Mouse (Mus musculus): ENCODE results near the gene Gm12169. TPM values are rescaled to one million over a fixed set of nuclear protein-coding genes. Genes with fewer than 3 reads are reported as not detected.
"Not testable (repeated sequence)": the region's sequence is repeated elsewhere in the genome, so short reads cannot be mapped to it uniquely, and the experiment has no call there.

The Gm12169 gene
- total RNA-seq (2021) = not detected
- long read RNA-seq, experiment 1 = 0 reads
- long read RNA-seq, experiment 2 = 0 reads

DNA sequence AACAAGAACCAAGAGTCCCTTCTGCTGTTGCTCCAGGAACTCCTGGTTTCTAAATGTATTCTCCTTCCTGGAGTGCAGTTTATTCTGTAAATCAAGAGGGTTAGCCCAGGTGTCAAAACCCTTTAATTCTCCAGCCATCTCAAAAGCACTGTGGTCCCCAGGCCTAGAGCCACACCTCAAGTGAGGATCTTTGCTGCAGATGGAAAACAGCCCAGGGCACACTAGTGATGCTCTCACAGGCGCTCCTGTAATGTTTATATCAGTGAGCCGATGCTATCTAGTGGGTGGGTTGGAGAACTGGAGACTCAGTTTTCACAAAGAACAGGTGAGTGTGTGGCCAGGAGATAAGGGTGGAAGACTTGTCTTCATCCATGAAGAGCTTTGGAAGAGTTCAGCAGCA lies at the start of gene Gm12169:
TSS of gene Gm12169 (plus strand) at position 301 of the 400 bp plus-strand sequence.
- DNase-seq (ENCODE audit: low spot score in 2 of 2) = no peak

DNA sequence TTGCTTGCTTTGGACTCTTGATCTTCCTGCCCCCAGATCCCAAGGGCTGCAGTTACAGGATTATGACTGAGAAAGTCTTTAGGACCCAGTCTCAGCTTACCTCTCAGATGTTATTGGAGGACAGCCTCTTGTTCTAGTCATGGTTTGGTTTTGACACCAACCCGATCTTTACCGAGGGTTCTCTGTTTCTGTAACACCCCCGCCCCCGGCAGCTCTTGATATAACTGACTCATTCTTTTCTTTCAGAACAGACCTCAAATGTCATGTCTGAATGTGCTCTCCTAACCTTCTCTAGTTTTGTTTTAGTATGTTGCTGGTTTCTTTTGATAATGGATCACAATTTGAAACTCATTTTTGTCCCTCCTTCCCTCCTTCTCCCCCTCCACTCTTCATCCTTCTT lies 49.8 kb upstream of the Gm12169 start:
- DNase-seq (ENCODE audit: low spot score in 2 of 2) = no peak

DNA sequence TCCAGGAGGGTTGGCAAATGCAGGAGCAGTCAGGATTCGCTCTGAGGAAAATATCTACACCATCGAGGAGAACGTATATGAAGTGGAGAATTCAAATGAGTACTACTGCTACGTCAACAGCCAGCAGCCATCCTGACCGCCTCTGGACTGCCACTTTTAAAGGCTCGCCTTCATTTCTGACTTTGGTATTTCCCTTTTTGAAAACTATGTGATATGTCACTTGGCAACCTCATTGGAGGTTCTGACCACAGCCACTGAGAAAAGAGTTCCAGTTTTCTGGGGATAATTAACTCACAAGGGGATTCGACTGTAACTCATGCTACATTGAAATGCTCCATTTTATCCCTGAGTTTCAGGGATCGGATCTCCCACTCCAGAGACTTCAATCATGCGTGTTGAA lies 44.7 kb upstream of the Gm12169 start:
- DNase-seq (ENCODE audit: low spot score in 2 of 2) = no peak

DNA sequence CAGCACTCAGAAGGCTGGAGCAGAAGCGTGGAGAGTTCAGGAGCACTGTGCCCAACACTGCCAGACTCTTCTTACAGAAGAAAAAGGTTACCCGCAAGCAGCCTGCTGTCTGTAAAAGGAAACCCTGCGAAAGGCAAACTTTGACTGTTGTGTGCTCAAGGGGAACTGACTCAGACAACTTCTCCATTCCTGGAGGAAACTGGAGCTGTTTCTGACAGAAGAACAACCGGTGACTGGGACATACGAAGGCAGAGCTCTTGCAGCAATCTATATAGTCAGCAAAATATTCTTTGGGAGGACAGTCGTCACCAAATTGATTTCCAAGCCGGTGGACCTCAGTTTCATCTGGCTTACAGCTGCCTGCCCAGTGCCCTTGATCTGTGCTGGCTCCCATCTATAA lies 43.5 kb upstream of the Gm12169 start:
- DNase-seq (ENCODE audit: low spot score in 2 of 2) = no peak

DNA sequence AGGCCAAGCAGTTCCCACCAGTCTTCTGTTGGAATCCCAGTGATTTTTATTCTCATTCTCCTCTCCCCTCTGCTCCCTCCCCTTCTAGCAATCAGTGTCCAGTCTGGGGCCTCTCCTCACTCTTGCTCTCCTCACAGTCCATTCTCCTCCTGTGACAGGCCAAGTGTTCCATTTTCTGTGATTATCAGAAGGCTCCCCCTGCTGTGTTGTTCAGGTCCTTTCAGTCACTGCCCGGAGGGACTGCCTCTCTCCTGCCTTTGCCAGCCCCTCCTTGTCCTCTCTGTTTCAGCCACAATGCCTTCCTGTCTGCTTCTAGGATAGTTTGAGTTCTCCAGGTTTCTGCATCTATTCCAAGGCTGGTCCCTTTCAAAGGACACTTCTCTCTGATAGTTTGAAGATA lies 35.8 kb upstream of the Gm12169 start:
- no peak for DNase-seq (ENCODE audit: low spot score in 2 of 2)

DNA sequence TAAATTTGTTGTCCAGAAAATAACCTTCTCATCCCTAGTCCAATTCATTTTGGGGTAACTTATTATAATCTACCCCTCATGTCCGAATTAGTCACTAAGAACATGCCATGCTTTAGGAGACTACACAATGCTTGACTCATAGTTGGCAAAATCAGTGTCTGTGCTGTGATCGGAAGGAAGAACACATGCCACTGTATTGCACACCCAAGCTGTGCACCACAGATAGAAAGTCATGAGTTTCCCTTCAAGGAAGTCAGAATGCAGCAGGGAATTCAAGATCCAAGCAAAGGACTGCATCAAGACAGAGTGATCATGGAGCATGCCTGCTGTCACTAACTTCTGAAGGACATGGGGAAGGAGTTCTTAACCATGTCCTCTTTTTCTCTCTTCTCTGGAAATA lies 35.4 kb upstream of the Gm12169 start:
- DNase-seq (ENCODE audit: low spot score in 2 of 2) = no peak

DNA sequence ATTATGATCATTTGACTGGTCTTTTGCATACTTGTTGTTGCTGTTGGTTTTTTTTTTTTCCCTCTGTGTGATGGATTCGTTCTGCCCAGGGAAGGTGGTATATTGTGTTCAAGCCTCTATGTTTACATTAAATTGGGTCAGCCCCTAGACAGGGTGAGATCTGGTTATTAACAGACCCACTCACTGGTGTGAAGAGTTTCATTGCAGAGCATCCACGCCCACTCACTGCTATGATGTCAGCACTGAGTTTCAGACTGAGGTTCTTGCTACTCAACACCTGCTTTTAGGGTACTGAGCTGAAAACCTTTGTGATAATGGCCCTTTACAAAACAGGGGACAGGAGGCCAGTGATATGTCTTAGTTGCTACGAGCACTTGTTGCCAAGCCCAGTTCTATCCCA lies 16.9 kb upstream of the Gm12169 start:
- no peak for DNase-seq (ENCODE audit: low spot score in 2 of 2)

DNA sequence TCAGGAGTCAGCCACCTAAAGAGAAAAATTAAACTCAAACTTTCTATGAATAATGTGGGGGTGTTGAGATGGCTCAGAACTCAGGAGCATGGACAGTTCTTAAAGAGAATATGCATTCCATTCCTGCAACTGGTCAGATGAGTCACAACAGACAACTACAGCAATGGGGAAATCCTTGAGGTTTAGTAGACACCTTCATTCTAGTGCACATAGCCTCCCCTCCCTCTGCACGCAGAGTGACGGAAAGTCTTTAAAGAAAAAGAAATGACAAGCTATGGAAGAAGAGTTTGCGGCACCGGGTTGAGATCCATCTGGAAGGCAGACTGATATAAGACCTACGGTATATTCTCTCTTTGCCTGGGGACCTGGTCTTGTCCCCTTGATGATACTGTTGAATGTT lies 14.1 kb upstream of the Gm12169 start:
- no peak for DNase-seq (ENCODE audit: low spot score in 2 of 2)

DNA sequence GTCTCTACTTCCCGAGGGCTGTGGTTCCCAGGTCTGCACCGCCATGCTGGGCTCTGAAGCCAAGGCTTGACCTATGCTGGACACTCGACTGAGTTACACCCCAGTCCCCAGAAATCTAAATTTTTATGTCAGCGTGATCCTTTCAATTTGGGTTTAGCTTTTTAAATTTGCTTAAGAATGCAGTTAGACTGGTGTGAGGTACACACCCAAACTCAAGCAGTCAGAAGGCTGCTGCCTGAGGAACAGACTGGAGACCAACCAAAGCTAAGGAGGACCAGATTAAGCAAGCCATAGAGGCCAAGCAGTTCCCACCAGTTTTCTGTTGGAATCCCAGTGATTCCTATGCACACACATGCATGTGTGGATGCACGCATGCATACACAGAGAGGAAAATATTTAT lies 2.7 kb upstream of the Gm12169 start:
- DNase-seq (ENCODE audit: low spot score in 2 of 2) = not testable (repeated sequence)

DNA sequence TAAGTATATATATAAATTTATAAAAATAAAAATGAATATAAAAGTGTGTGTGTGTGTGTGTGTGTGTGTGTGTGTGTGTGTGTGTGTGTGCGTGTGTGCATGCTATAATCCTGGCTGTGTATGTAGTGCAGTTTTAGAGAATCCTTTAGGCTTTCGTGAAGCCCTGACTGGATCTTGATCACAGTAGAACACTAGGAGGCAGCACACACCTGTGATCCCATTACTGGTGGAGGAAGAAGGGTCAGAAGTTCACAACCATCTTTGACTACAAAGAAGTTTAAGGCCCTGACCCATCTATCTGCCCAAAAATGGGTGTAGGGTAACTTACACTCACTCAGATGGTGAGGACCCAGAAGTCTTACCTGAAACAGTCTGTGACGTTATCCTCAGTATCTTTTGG lies 1.3 kb upstream of the Gm12169 start:
- no peak for DNase-seq (ENCODE audit: low spot score in 2 of 2)

DNA sequence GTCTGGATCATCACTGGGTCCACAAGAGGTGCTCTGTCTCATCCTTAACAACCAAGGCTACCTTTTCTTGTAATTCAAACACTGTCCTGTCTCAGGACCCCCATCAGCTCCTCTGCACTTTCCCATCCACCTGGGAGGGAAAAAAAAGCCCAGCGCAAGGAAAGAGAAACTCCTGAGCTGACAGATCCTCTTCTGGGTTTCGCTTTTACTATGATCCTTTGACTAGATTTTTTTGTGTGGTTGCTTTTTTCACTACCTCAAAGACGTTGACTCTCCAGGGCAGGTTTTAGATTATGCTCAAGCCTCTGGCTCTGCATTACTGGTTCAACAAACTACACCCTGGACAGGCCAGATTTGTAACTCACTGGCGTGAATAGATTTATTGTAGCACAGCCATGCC lies 6.1 kb downstream of the Gm12169 start:
- DNase-seq (ENCODE audit: low spot score in 2 of 2) = no peak

DNA sequence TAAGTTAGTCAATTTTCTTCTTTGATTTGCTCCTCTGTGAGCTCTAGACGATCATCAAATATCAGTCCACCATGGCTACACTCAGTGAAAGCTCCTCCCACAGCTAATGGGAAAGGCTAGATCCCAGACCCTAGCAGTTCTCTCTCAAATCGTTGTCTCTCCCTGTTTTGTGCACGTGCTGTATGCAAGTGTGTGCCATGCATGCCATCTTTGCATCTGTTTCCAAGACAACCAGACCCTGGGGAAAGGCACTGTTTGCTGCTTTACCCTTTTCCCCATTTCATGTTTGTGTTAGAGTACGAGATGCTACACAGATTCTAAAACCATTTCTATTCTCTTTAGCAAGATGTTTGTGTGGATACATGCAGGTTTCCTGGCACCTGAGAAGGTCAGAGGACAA lies 13.0 kb downstream of the Gm12169 start:
- DNase-seq (ENCODE audit: low spot score in 2 of 2) = no peak

DNA sequence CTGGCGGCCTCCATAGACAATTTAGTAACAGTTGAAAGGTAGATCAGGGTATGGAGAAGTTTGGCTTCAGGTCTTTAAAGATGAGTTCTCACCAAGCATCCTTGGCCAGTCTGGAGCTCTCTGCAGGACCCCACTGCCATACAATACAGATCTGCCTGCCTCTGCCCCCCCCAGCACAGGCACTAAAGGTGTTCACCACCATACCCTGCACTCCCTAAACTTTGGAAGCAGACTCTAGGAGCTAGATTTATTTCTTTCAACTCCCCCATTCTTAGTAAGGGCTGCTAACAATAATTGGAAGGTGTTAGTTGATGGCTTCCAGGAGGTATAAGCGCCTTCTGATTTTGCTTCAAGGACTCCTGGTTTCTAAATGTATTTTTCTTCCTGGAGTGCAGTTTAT lies 19.5 kb downstream of the Gm12169 start:
- DNase-seq (ENCODE audit: low spot score in 2 of 2) = no peak

DNA sequence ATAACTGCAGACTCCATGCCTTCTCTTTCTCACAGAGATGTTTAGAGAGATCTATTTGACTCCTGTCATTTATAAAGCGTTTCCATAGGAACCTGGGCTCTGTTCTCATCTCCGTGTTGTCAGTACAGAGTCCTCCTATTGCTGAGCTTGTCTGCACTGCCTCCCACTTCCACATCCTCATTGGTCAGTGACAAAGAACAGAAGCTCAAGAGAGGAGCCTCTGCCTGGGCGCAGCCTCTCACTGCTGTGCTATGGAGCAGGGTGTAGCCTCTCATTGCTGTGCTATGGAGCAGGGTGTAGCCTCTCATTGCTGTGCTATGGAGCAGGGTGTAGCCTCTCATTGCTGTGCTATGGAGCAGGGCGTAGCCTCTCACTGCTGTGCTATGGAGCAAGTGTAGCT lies 25.7 kb downstream of the Gm12169 start:
- no peak for DNase-seq (ENCODE audit: low spot score in 2 of 2)

DNA sequence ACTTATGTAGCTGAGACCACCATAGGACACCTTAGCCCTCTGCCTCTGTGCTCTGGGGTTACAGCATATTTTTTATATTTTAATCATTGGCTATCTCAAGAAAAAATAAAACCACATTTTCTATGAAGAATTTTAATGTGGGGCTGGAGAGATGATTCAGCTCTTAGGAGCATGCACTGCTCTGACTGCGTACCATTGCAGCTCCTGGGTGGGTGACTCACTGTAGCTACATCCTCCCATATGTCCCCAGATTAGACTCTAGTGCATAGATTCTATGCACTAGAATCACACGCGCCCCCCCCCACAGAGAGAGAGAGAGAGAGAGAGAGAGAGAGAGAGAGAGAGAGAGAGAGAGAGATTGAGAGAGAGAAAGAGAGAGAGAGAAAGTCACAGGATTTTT lies 28.7 kb downstream of the Gm12169 start:
- DNase-seq (ENCODE audit: low spot score in 2 of 2) = peak; percentile 8 to 30

DNA sequence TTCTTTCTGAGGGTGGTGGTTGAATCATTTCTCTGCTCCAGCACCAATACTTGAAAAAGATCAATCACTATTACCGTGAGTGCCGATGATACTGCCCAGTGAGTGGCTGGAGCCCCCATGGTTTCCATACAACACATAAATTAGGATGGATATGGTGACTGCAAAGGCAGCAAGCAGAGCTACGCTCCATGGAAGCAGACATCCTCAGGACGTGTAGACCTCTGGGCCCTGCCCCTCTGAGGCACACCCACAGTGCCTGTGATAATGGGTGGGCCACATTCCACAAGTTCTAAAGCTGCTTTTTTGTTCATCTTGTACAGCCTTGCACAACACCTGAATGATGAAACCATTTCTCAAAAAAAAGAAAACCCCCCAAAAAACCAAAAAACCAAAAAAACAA lies 37.1 kb downstream of the Gm12169 start:
- no peak for DNase-seq (ENCODE audit: low spot score in 2 of 2)

DNA sequence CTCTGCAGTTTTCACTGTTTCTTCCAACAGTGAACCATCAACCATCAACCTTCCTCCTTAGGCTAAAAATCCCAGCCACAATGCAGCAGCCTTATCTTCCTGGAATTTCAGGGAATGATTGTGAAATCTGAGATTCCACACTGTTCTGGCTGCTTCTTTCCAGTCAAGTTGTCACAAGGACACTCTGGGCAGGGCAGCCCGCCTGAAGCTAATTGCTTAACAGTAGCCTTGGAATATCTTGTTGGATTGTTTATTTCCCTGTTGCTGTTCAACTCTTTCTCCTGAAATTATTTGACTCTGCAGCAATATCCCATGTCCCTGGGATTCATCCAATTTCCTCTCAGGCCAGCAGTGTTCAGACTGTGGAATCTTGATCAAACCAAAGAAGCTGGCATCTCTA lies 40.7 kb downstream of the Gm12169 start:
- DNase-seq (ENCODE audit: low spot score in 2 of 2) = no peak

DNA sequence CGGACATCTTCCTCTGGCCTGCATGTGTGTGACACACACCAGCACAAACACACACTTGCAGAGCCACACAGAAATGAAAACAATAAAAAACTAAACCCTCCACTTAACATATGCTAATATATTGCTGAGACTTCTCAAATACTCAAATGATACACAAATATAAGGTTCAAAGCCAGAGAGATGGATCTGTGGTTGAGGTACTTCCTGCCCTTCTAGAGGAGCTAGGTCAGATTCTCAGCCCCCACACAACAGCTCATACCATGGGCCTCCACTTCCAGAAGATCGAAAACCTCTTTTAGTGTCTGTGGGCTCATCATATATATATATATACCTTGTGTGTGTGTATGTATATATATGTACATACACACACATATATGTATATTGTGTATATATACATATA lies 42.0 kb downstream of the Gm12169 start:
- DNase-seq (ENCODE audit: low spot score in 2 of 2) = no peak

DNA sequence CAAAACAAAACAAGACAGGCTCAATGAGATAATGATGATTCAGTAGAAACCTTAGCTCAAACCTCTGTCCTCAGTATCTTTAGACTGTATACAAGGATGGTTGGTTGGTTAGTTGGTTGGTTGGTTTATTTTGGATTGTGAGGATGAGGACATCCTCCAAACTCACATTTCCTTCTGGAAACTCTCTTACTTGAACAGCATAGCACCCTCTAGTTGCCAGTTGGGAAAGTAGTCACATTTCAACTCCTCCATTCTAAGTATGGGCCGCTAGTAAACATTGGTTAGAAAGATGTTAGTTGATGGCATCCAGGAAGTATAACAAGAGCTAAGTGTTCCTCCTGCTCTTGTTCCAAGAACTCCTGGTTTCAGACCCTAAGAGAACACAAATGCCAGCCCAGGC lies 45.1 kb downstream of the Gm12169 start:
- DNase-seq (ENCODE audit: low spot score in 2 of 2) = no peak

DNA sequence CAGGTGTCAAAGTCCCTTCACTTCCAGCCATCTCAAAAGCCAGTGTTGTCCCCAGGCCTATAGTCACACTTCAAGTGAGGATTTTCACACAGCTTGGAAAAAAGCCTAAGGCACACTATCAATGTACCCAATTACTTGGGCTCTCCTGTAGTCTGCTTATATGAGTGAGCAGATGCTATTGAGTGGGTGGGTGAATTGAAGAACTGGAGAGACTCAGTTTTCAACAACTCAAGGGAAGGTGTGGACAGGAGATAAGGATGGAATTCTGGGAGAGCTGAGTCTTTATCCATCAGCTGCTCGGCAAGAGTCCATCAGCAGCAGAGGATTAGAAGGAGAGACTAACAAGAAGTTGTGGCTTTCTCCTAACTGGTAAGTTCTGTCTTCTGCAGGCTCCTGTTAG lies 47.3 kb downstream of the Gm12169 start, which contains the start of gene BC053393:
TSS of gene BC053393 (plus strand) at position 210 of the 400 bp plus-strand sequence.
- DNase-seq (ENCODE audit: low spot score in 2 of 2) = peak in 1 of 2 experiments; percentile 5

DNA sequence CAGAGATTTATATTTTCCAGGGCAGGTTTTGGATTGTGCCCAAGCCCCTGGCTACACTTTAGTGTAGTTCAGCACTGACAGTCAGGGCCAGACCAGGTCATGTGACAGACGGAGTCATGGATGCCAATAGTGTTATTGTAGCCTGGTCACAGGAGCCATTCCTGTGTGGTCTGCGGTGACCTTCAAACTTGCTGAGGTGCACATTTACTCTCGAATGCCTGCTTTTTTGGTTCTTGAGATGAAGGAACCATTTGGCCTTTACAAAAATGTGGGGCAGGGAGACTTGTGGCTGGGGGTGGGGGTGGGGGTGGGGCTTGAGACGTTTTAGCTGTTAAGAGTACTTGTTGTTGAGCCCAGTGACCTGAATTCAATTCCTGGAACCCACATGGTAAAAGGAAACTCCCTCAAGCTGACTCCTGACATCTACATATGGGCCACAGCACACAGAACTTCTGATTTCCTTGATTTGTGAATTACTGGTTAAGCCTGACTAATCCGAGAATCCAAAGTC lies 54.8 kb downstream of the Gm12169 start:
- DNase-seq (ENCODE audit: low spot score in 2 of 2) = no peak

DNA sequence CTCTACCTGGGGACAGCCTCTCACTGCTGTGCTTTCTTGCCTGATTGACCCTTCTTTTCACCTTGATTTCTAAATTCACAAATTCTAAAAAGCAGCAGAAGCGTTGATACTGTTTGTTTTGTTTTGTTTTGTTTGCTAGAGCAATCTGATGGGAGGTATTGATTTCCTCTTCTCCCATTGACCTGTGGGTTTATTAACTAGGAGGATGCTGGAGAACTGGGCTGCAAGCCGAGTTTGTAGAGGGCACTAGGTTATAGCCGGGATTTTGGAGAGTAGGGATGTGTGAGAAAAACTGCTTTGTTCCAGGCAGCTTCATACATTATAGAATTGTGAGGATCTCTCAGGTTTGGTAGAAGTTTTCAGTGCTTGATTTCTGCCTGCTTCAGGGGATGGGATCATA lies 56.4 kb downstream of the Gm12169 start:
- no peak for DNase-seq (ENCODE audit: low spot score in 2 of 2)

DNA sequence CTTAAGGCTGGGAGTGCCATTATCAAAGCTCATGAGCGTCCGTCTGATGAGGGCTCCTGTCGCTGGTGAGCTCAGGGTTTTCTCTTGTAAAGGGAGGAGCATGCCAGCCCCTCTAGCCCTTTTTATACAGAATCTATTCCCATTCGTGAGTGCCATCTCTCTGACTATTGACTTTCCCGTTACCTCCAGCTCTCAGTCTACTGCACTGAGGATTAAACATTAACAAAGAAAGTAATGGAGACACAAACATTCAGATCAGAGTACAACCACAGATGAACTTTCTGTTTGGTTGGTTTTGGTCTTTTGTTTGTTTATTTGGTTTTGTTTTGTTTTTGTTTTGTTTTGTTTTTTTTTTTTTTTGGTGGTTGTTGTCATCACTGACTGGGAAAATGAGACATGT lies 58.7 kb downstream of the Gm12169 start:
- DNase-seq (ENCODE audit: low spot score in 2 of 2) = no peak

Data from left cerebral cortex, adult 18-20 months (tissue).